Mouse (Mus musculus): ENCODE data around the gene Magix.

DNA sequence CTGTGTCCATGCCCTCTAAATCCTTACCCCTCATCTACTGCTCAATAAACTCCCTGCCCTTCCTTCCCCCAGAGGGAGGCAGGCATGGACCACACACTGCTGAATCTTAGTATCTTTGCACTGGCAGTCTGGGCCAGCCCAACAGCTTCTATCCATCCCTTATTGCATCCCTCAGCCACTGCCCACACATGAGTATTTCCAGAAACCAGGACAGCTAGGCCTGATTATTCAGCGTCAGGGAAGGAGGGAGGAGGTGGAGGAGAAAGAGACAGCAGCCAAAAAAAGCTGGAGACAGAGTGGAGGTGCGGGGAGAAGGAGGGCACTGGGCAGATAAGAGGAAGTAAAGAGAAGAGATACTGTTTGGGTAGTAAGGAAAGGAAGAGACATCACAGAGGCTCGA is 46.0 kb downstream of the Magix start:
- TF ChIP-seq CTCF (IDR thresholded peaks at IDR 0.05; ENCODE audit: low read depth), result no peak
- no peak for TF ChIP-seq EP300 (IDR thresholded peaks at IDR 0.05; ENCODE audit: low read depth)
